Mouse (Mus musculus) megakaryocyte, embryonic 14.5 days (primary cell): ENCODE results near the gene Pla2g16.

Experiments used
- FLI1 ChIP-seq: IDR thresholded peaks from 2 replicates; pipeline ENCODE4 v1.6.1; 2012; ENCODE audit warnings: low read length, inconsistent platforms, mixed read lengths
- GATA1 ChIP-seq: IDR thresholded peaks from 3 replicates; pipeline ENCODE4 v1.6.1; 2012; ENCODE audit warnings: mixed read lengths, low read length, inconsistent platforms, borderline replicate concordance

GRCm38 (mm10) chr19:7581042-7581441 lies 23.8 kb downstream of the Pla2g16 start:
- no peak for TF ChIP-seq GATA1
- TF ChIP-seq FLI1, result no peak
